Mouse (Mus musculus) lung, postnatal 0 days (tissue): Measurements from ENCODE around the gene Vmn1r93.
"Not testable (repeated sequence)": the region's sequence is repeated elsewhere in the genome, so short reads cannot be mapped to it uniquely, and the experiment has no call there.

Experiments
- CTCF ChIP-seq: IDR thresholded peaks from 2 replicates; pipeline ENCODE4 v1.5.1; 2016; ENCODE audit warnings: antibody characterized with exemption, mild to moderate bottlenecking
- EP300 ChIP-seq: IDR thresholded peaks from 2 replicates; pipeline ENCODE4 v1.6.1; 2016; ENCODE audit warnings: antibody characterized with exemption, mild to moderate bottlenecking, control low read depth

DNA sequence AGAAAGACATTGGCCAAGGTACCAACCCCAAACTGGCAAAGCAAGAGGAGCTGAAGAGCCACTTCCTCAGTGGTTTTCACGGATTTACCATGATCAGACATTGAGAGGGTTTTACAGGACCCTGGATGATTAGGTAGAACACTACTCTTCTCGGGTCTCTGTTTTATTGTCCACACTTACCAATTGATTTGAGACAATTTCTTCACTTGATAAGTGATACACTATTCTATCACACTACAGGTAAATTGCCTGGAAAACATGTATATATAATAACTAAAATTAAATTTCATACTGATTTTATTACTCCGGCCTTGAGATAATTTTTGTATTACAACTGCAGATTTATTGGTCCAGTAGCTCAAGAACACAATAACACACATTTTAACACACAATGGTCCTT lies 29.4 kb upstream of the Vmn1r93 start, which contains the start of gene Vmn1r94:
- not testable (repeated sequence) for TF ChIP-seq CTCF, EP300
